Mouse (Mus musculus): ENCODE results near the gene Slc8b1. TPM values are rescaled to one million over a fixed set of nuclear protein-coding genes. Genes with fewer than 3 reads are reported as not detected.

The Slc8b1 gene
- total and polyA plus RNA-seq, 3 experiments = 2.7 to 5.9 TPM; not detected in 1

DNA sequence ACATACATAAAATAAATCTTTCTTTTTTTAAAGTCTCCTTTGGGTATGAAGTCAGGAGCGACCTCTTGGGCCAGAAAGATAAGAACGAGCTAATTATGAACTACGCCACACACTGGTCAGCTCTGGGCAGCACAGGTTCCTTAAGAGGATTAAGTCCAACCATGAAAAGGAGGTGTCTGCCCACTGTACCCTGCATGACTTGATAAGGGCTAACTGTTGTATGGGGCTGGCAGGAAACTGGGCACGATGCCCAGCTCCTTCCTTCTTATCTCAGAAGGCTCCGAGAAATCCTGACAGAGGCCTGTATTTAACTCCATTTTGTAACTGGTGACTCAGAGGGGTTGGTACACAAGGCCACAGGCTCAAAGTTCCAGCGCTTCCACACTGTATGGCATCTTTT is 45.1 kb upstream of the Slc8b1 start:
- TF ChIP-seq TAL1 (IDR thresholded peaks at IDR 0.05; ENCODE audit: low read length) (peak; percentile 88), MYC (IDR thresholded peaks at IDR 0.05; ENCODE audit: low read depth, low read length) (0 out of 2 replicates have a peak, but pooled peaks have one; percentile 22), ZKSCAN1 (IDR thresholded peaks at IDR 0.05; ENCODE audit: low read depth, low read length) (no peak), ZC3H11A (IDR thresholded peaks at IDR 0.05; ENCODE audit: low read depth, low read length) (no peak), SIN3A (IDR thresholded peaks at IDR 0.05; ENCODE audit: low read length) (peak; percentile 74), ELF1 (IDR thresholded peaks at IDR 0.05; ENCODE audit: low read depth, low read length) (no peak), BHLHE40 (IDR thresholded peaks at IDR 0.05; ENCODE audit: borderline replicate concordance, low read depth, low read length) (no peak; the same call in 1 of the 2 replicates), NELFE (IDR thresholded peaks at IDR 0.05; ENCODE audit: low read depth, low read length) (no peak), UBTF (IDR thresholded peaks at IDR 0.05; ENCODE audit: borderline replicate concordance, insufficient read depth, low read depth, low read length) (no peak), POLR2A (IDR thresholded peaks at IDR 0.05; ENCODE audit: control insufficient read depth in 1 of 2, insufficient read depth in 1 of 2, low read depth in 1 of 2, low read length in 2 of 2, poor library complexity in 1 of 2) (no peak), USF2 (IDR thresholded peaks at IDR 0.05; ENCODE audit: borderline replicate concordance in 1 of 2, insufficient read depth in 1 of 2, low read depth in 1 of 2, low read length in 2 of 2) (no peak), KAT2A (conservative IDR thresholded peaks at IDR 0.05; ENCODE audit: low read depth, low read length) (peak; percentile 19; the same call in 1 of the 2 replicates), MYB (IDR thresholded peaks at IDR 0.05; ENCODE audit: low read depth, low read length) (peak; percentile 79), HCFC1 (IDR thresholded peaks at IDR 0.05; ENCODE audit: low read depth, low read length) (no peak), USF1 (IDR thresholded peaks at IDR 0.05; ENCODE audit: low read depth, low read length) (no peak), EP300 (IDR thresholded peaks at IDR 0.05; ENCODE audit: low read depth in 1 of 2, low read length in 2 of 2) (peak; percentile 95 to 96), CHD1 (IDR thresholded peaks at IDR 0.05; ENCODE audit: low read depth, low read length) (no peak), JUND (IDR thresholded peaks at IDR 0.05; ENCODE audit: low read depth, low read length) (no peak), GABPA (IDR thresholded peaks at IDR 0.05; ENCODE audit: low read depth, low read length) (no peak), POLR2AphosphoS5 (IDR thresholded peaks at IDR 0.05; ENCODE audit: borderline replicate concordance, low read depth, low read length) (no peak), RCOR1 (IDR thresholded peaks at IDR 0.05; ENCODE audit: low read depth, low read length) (peak; percentile 88), MAFK (IDR thresholded peaks at IDR 0.05; ENCODE audit: borderline replicate concordance, low read depth, low read length) (no peak), GATA1 (IDR thresholded peaks at IDR 0.05; ENCODE audit: low read depth, low read length) (peak; percentile 95), ETS1 (IDR thresholded peaks at IDR 0.05; ENCODE audit: low read depth, low read length) (peak; percentile 88), ZNF384 (IDR thresholded peaks at IDR 0.05; ENCODE audit: low read depth, low read length) (peak; percentile 43; the same call in 1 of the 2 replicates), MAZ (IDR thresholded peaks at IDR 0.05; ENCODE audit: low read depth, low read length) (0 out of 2 replicates have a peak, but pooled peaks have one; percentile 53), TCF12 (IDR thresholded peaks at IDR 0.05; ENCODE audit: low read depth, low read length) (peak; percentile 91), CHD2 (IDR thresholded peaks at IDR 0.05; ENCODE audit: low read length) (no peak), TBP (IDR thresholded peaks at IDR 0.05; ENCODE audit: low read depth, low read length) (no peak; the same call in 1 of the 2 replicates), SMC3 (IDR thresholded peaks at IDR 0.05; ENCODE audit: low read depth, low read length) (0 out of 2 replicates have a peak, but pooled peaks have one; percentile 2), CTCF (IDR thresholded peaks at IDR 0.05 in 2 of 3, conservative IDR thresholded peaks at IDR 0.05 in 1 of 3; ENCODE audit: control insufficient read depth in 1 of 3, insufficient read depth in 1 of 3, low read depth in 2 of 3, low read length in 3 of 3, poor library complexity in 1 of 3, severe bottlenecking in 1 of 3) (peak; percentile 38 to 68 (median 43); a peak in 4 of 6 replicates)
- Histone ChIP-seq H3K79me2 (ENCODE audit: control insufficient read depth, insufficient read depth, low read length, poor library complexity) (no peaks in the 10 kb centered on the region), H3K4me3 (ENCODE audit: control insufficient read depth in 1 of 2, insufficient read depth in 1 of 2, low read depth in 2 of 2, low read length in 2 of 2) (no peak overlapping the region), H3K9me3 (replicated peaks; ENCODE audit: insufficient read depth, low read length) (no peaks in the 10 kb centered on the region), H3K36me3 (ENCODE audit: control insufficient read depth in 1 of 2, insufficient read depth in 2 of 2, low read length in 2 of 2) (peaks cover 0 to 5% of the 10 kb centered on the region in 2 experiments; a peak in 2 of 4 replicates), H3K4me1 (ENCODE audit: control insufficient read depth in 1 of 2, insufficient read depth in 2 of 2, low read length in 2 of 2) (peaks cover 4 to 14% of the 10 kb centered on the region in 2 experiments), H3K27ac (ENCODE audit: control insufficient read depth, low read depth, low read length) (peak overlapping the region; percentile 49), H3K9ac (ENCODE audit: control insufficient read depth, low read depth, low read length, poor library complexity, severe bottlenecking) (no peak overlapping the region), H3K27me3 (ENCODE audit: control insufficient read depth in 1 of 2, insufficient read depth in 2 of 2, low read length in 2 of 2) (no peaks in the 10 kb centered on the region)
- peak; percentile 96 for DNase-seq (ENCODE audit: low read depth, low spot score)
